Mouse (Mus musculus): ENCODE measurements around the gene Tex44.

GRCm38 (mm10) chr1:86399322-86399721 is 26.8 kb upstream of the Tex44 start:
- TF ChIP-seq EP300 (IDR thresholded peaks at IDR 0.05) (no peak), CTCF (IDR thresholded peaks at IDR 0.05) (no peak)

Measured in lung, postnatal 0 days (tissue).